Mouse (Mus musculus) cerebellum, adult 11 months (tissue): ENCODE measurements around the gene Mtif3.
A peak's percentile ranks its signal among the peaks of the same experiment; 100 is the strongest.

Experiments used
- DNase-seq: peaks from one replicate; pipeline ENCODE4 v3.0.0; 2022

Mtif3 gene

GRCm38 (mm10) chr5:146913355-146913754 is 50.2 kb downstream of the Mtif3 start:
- no peak for DNase-seq

- no peak for DNase-seq
Observed at GRCm38 (mm10) chr5:146912206-146912605, 51.4 kb downstream of the Mtif3 start.

- no peak for DNase-seq
Observed at GRCm38 (mm10) chr5:146908629-146909028, 55.0 kb downstream of the Mtif3 start.

GRCm38 (mm10) chr5:146907533-146907932 is 56.1 kb downstream of the Mtif3 start:
- no peak for DNase-seq

- peak; percentile 49 for DNase-seq
Observed at GRCm38 (mm10) chr5:146905486-146906172, 58.0 kb downstream of the Mtif3 start.

GRCm38 (mm10) chr5:146904404-146904803 is 59.2 kb downstream of the Mtif3 start:
- peak; percentile 59 for DNase-seq
